Mouse (Mus musculus): ENCODE data around the gene Gas7.

GRCm38 (mm10) chr11:67638401-67638800, 183.2 kb downstream of the Gas7 start:
- TF ChIP-seq POLR2A (IDR thresholded peaks at IDR 0.05; ENCODE audit: control insufficient read depth, low read depth, low read length) (no peak), CTCF (IDR thresholded peaks at IDR 0.05; ENCODE audit: control insufficient read depth, insufficient read depth, insufficient replicate concordance, low read depth, low read length) (no peak)
